Mouse (Mus musculus) left cerebral cortex, postnatal 10 days (tissue): ENCODE measurements around the gene Trank1. TPM values are rescaled to one million over a fixed set of nuclear protein-coding genes. Genes with fewer than 3 reads are reported as not detected.

ENCODE experiments used
- total RNA-seq, 2 experiments: library from RNA; stranded (reverse); gene quantifications; 2 replicates each; pipeline ENCODE4 v1.2.3; 2021

The Trank1 gene
- total RNA-seq, 2 experiments from 2014 or later: 189 to 196 TPM

Other genes starting within 250 kb of the Trank1 start
- gene Lrrfip2, start 194.1 kb upstream of the Trank1 start, total RNA-seq: 10 to 100 TPM; 31.4 to 32.5 TPM
- gene Mlh1, start 39.9 kb upstream of the Trank1 start, total RNA-seq: 10 to 100 TPM; 23.5 to 24.0 TPM
- 10 to 100 TPM; 83.7 to 85.5 TPM for gene Epm2aip1, start 39.8 kb upstream of the Trank1 start, total RNA-seq
- 10 to 100 TPM; 34.1 to 34.9 TPM for gene Dclk3, start 127.3 kb downstream of the Trank1 start, total RNA-seq